Mouse (Mus musculus) activated CD4-positive, CD25-positive, alpha-beta regulatory T cell, adult 4 months (primary cell): ENCODE results near the gene Polr3b. TPM values are rescaled to one million over a fixed set of nuclear protein-coding genes. Genes with fewer than 3 reads are reported as not detected.

Experiments
- ATAC-seq: one replicate; pipeline ENCODE4 v1.8.0; 2017
- polyA plus RNA-seq, 2 experiments: library from polyadenylated mRNA; unstranded; fragments of 100-300 nt; shearing (Covaris generic); gene quantifications; one replicate each; pipeline ENCODE4 v1.2.1; 2017

Gene Polr3b
- polyA plus RNA-seq, 2 experiments from 2014 or later: 11.8 to 13.3 TPM

- ATAC-seq: no peak
Observed at GRCm38 (mm10) chr10:84675653-84676052, 53.6 kb downstream of the Polr3b start.

- ATAC-seq: no peak
Observed at GRCm38 (mm10) chr10:84676511-84676910, 54.4 kb downstream of the Polr3b start.

GRCm38 (mm10) chr10:84677871-84678270 lies 55.8 kb downstream of the Polr3b start:
- no peak for ATAC-seq

- ATAC-seq: no peak
Observed at GRCm38 (mm10) chr10:84678441-84678840, 56.3 kb downstream of the Polr3b start.

- ATAC-seq: no peak
Observed at GRCm38 (mm10) chr10:84685444-84686121, 63.5 kb downstream of the Polr3b start.

- ATAC-seq: no peak
Observed at GRCm38 (mm10) chr10:84686122-84686497, 64.0 kb downstream of the Polr3b start.

GRCm38 (mm10) chr10:84686705-84687104 lies 64.6 kb downstream of the Polr3b start:
- ATAC-seq: no peak

GRCm38 (mm10) chr10:84687736-84688135 lies 65.6 kb downstream of the Polr3b start:
- ATAC-seq: no peak

GRCm38 (mm10) chr10:84689846-84690245 lies 67.8 kb downstream of the Polr3b start:
- no peak for ATAC-seq

GRCm38 (mm10) chr10:84690818-84691217 lies 68.7 kb downstream of the Polr3b start:
- no peak for ATAC-seq

GRCm38 (mm10) chr10:84691692-84692091 lies 69.6 kb downstream of the Polr3b start:
- no peak for ATAC-seq

GRCm38 (mm10) chr10:84693841-84694638 lies 71.9 kb downstream of the Polr3b start:
- no peak for ATAC-seq

GRCm38 (mm10) chr10:84700236-84700987 lies 78.3 kb downstream of the Polr3b start:
- no peak for ATAC-seq

- ATAC-seq: peak; percentile 32
Observed at GRCm38 (mm10) chr10:84701110-84701509, 79.0 kb downstream of the Polr3b start.

- ATAC-seq: no peak
Observed at GRCm38 (mm10) chr10:84702115-84702514, 80.0 kb downstream of the Polr3b start.

- no peak for ATAC-seq
Observed at GRCm38 (mm10) chr10:84704594-84704993, 82.5 kb downstream of the Polr3b start.

GRCm38 (mm10) chr10:84705234-84705633 lies 83.1 kb downstream of the Polr3b start:
- peak; percentile 59 for ATAC-seq

- no peak for ATAC-seq
Observed at GRCm38 (mm10) chr10:84706543-84706942, 84.5 kb downstream of the Polr3b start.

- no peak for ATAC-seq
Observed at GRCm38 (mm10) chr10:84707226-84707625, 85.1 kb downstream of the Polr3b start.

GRCm38 (mm10) chr10:84707752-84708530 lies 85.8 kb downstream of the Polr3b start:
- ATAC-seq: no peak

- no peak for ATAC-seq
Observed at GRCm38 (mm10) chr10:84710192-84710591, 88.1 kb downstream of the Polr3b start.

GRCm38 (mm10) chr10:84710827-84711226 lies 88.7 kb downstream of the Polr3b start:
- no peak for ATAC-seq

GRCm38 (mm10) chr10:84711479-84711878 lies 89.4 kb downstream of the Polr3b start:
- no peak for ATAC-seq
